Mouse (Mus musculus): ENCODE data around the gene C2cd4b.

- TF ChIP-seq CTCF (IDR thresholded peaks at IDR 0.05; ENCODE audit: borderline replicate concordance, extremely low read depth, insufficient read depth, insufficient read length) (no peak), POLR2A (IDR thresholded peaks at IDR 0.05; ENCODE audit: borderline replicate concordance, extremely low read depth, insufficient read depth, insufficient read length, poor library complexity, severe bottlenecking) (no peak)
These were observed 42.2 kb upstream of the C2cd4b start for GRCm38 (mm10) chr9:67717081-67717480.
